Mouse (Mus musculus) CH12.LX (cell line): ENCODE results near the gene Kcnn4. TPM values are rescaled to one million over a fixed set of nuclear protein-coding genes. Genes with fewer than 3 reads are reported as not detected.

Experiments used
- DNase-seq: peaks from one replicate; pipeline ENCODE4 v3.0.0-alpha.2; 2013; ENCODE audit errors: extremely low read depth
- H3K27ac ChIP-seq: 2 replicates; pipeline ENCODE4 v1.5.1; 2012; ENCODE audit warnings: low read depth, mild to moderate bottlenecking, control low read depth, moderate library complexity; ENCODE audit not compliant: insufficient read depth
- H3K27me3 ChIP-seq: replicated peaks from 2 replicates; pipeline ENCODE3; 2012; ENCODE audit warnings: inconsistent platforms
- H3K36me3 ChIP-seq, 2 experiments: replicated peaks in 1 of 2; 2 replicates each; pipeline versions ENCODE3 to v1.6.1; 2012; ENCODE audit warnings: inconsistent platforms in 1 of 2, low read length in 1 of 2, mild to moderate bottlenecking in 1 of 2, mixed read lengths in 1 of 2, moderate library complexity in 1 of 2; ENCODE audit not compliant: control insufficient read depth in 1 of 2, insufficient read depth in 1 of 2
- H3K4me1 ChIP-seq, 2 experiments: 2 replicates each; pipeline ENCODE4 v1.6.1; 2012; ENCODE audit warnings: inconsistent platforms in 1 of 2, moderate library complexity in 1 of 2; ENCODE audit not compliant: insufficient read depth in 2 of 2, control insufficient read depth in 1 of 2
- H3K4me2 ChIP-seq: 2 replicates; pipeline ENCODE4 v1.6.1; 2012; ENCODE audit warnings: low read depth, mild to moderate bottlenecking, control low read depth; ENCODE audit not compliant: poor library complexity, insufficient read depth, severe bottlenecking
- H3K4me3 ChIP-seq, 3 experiments: fragments of 150-350 bp in 1 of 3; sonication (generic) in 1 of 3; replicated peaks in 1 of 3; 2 replicates each; pipeline versions ENCODE3 to v1.5.1; 2011 to 2012; ENCODE audit warnings: low read depth in 2 of 3, low read length in 2 of 3, mild to moderate bottlenecking in 2 of 3, moderate library complexity in 2 of 3, control low read depth in 1 of 3, improper control_type of control experiment in 1 of 3, inconsistent platforms in 1 of 3, mixed read lengths in 1 of 3; ENCODE audit not compliant: poor library complexity in 1 of 3
- H3K79me2 ChIP-seq: replicated peaks from 2 replicates; pipeline ENCODE4 v1.6.1; 2012; ENCODE audit warnings: mild to moderate bottlenecking, moderate library complexity; ENCODE audit not compliant: control insufficient read depth, poor library complexity, insufficient read depth, severe bottlenecking; ENCODE audit errors: extremely low read depth
- H3K9ac ChIP-seq: 2 replicates; pipeline ENCODE4 v1.6.1; 2012; ENCODE audit warnings: low read depth, mild to moderate bottlenecking, control low read depth, moderate library complexity; ENCODE audit not compliant: insufficient read depth
- H3K9me3 ChIP-seq: replicated peaks from 2 replicates; pipeline ENCODE3; 2012; ENCODE audit warnings: low read length, inconsistent platforms, mixed read lengths
- BHLHE40 ChIP-seq: IDR thresholded peaks from 2 replicates; pipeline ENCODE4 v1.6.1; 2011; ENCODE audit warnings: mild to moderate bottlenecking, low read depth, low read length, improper control_type of control experiment
- CTCF ChIP-seq, 2 experiments: IDR thresholded peaks in 1 of 2; conservative IDR thresholded peaks in 1 of 2; 2 replicates each; pipeline ENCODE4 v1.5.1; 2011 to 2012; ENCODE audit warnings: low read depth in 2 of 2, low read length in 2 of 2, improper control_type of control experiment in 1 of 2, inconsistent platforms in 1 of 2, mild to moderate bottlenecking in 1 of 2, moderate library complexity in 1 of 2
- EP300 ChIP-seq: IDR thresholded peaks from 2 replicates; pipeline ENCODE4 v1.6.1; 2011; ENCODE audit warnings: low read length, improper control_type of control experiment
- ETS1 ChIP-seq: conservative IDR thresholded peaks from 2 replicates; pipeline ENCODE4 v1.6.1; 2012; ENCODE audit warnings: low read depth, mild to moderate bottlenecking, inconsistent platforms, low read length, improper control_type of control experiment, moderate library complexity
- HCFC1 ChIP-seq: IDR thresholded peaks from 2 replicates; pipeline ENCODE4 v1.6.1; 2012; ENCODE audit warnings: low read depth, mild to moderate bottlenecking, inconsistent platforms, low read length, improper control_type of control experiment
- IRF4 ChIP-seq: IDR thresholded peaks from 2 replicates; pipeline ENCODE4 v1.6.1; 2014; ENCODE audit warnings: low read depth, mild to moderate bottlenecking, inconsistent platforms, low read length, improper control_type of control experiment
- JUN ChIP-seq: IDR thresholded peaks from 2 replicates; pipeline ENCODE4 v1.6.1; 2011; ENCODE audit warnings: low read depth, mild to moderate bottlenecking, low read length, improper control_type of control experiment, moderate library complexity; ENCODE audit not compliant: insufficient read depth
- MAFK ChIP-seq: IDR thresholded peaks from 2 replicates; pipeline ENCODE4 v1.6.1; 2011; ENCODE audit warnings: low read length, improper control_type of control experiment; ENCODE audit not compliant: insufficient replicate concordance
- MAX ChIP-seq: IDR thresholded peaks from 2 replicates; pipeline ENCODE4 v1.6.1; 2011; ENCODE audit warnings: low read length, improper control_type of control experiment
- MAZ ChIP-seq: IDR thresholded peaks from 2 replicates; pipeline ENCODE4 v1.6.1; 2012; ENCODE audit warnings: low read depth, mild to moderate bottlenecking, inconsistent platforms, low read length, improper control_type of control experiment, moderate library complexity
- MXI1 ChIP-seq: IDR thresholded peaks from 2 replicates; pipeline ENCODE4 v1.6.1; 2011; ENCODE audit warnings: mild to moderate bottlenecking, low read depth, low read length, improper control_type of control experiment
- MYC ChIP-seq: IDR thresholded peaks from 2 replicates; pipeline ENCODE4 v1.6.1; 2011; ENCODE audit warnings: low read depth, mild to moderate bottlenecking, improper control_type of control experiment, low read length
- NELFE ChIP-seq: IDR thresholded peaks from 2 replicates; pipeline ENCODE4 v1.6.1; 2011; ENCODE audit warnings: low read depth, low read length, improper control_type of control experiment
- PAX5 ChIP-seq: IDR thresholded peaks from 2 replicates; pipeline ENCODE4 v1.6.1; 2012; ENCODE audit warnings: low read length, inconsistent platforms, mixed read lengths
- POLR2A ChIP-seq: IDR thresholded peaks from 2 replicates; pipeline ENCODE4 v1.6.1; 2011; ENCODE audit warnings: low read depth, mild to moderate bottlenecking, improper control_type of control experiment, low read length
- POLR2AphosphoS2 ChIP-seq: IDR thresholded peaks from 2 replicates; pipeline ENCODE4 v1.6.1; 2011; ENCODE audit warnings: low read depth, low read length, improper control_type of control experiment
- RAD21 ChIP-seq: IDR thresholded peaks from 2 replicates; pipeline ENCODE4 v1.6.1; 2011; ENCODE audit warnings: low read depth, mild to moderate bottlenecking, low read length, improper control_type of control experiment, moderate library complexity
- SIN3A ChIP-seq: IDR thresholded peaks from 2 replicates; pipeline ENCODE4 v1.6.1; 2012; ENCODE audit warnings: low read length, improper control_type of control experiment, inconsistent platforms
- SMC3 ChIP-seq: IDR thresholded peaks from 2 replicates; pipeline ENCODE4 v1.6.1; 2011; ENCODE audit warnings: low read depth, low read length, improper control_type of control experiment
- TCF12 ChIP-seq: IDR thresholded peaks from 2 replicates; pipeline ENCODE4 v1.6.1; 2014; ENCODE audit warnings: low read depth, mild to moderate bottlenecking, inconsistent platforms, low read length, improper control_type of control experiment
- UBTF ChIP-seq: IDR thresholded peaks from 2 replicates; pipeline ENCODE4 v1.6.1; 2012; ENCODE audit warnings: low read depth, mild to moderate bottlenecking, inconsistent platforms, low read length, improper control_type of control experiment, moderate library complexity
- USF1 ChIP-seq: IDR thresholded peaks from 2 replicates; pipeline ENCODE4 v1.6.1; 2014; ENCODE audit warnings: low read depth, mild to moderate bottlenecking, inconsistent platforms, low read length, improper control_type of control experiment
- ZMIZ1 ChIP-seq: IDR thresholded peaks from 2 replicates; pipeline ENCODE4 v1.6.1; 2012; ENCODE audit warnings: low read depth, mild to moderate bottlenecking, inconsistent platforms, low read length, improper control_type of control experiment
- dilution Hi-C: fragments of 300-500 bp; cut with MboI; formaldehyde crosslinking; loops from 2 replicates; pipeline ENCODE4 v1.14.3; 2020; ENCODE audit warnings: low sequenced_read_pairs; ENCODE audit not compliant: extremely low pct_unique_long_range_greater_than_20kb, extremely low pct_ligation_motif_present
- in situ Hi-C: fragments of 300-500 bp; cut with MboI; formaldehyde crosslinking; loops from 3 replicates; pipeline ENCODE4 v1.14.3; 2019; ENCODE audit warnings: low sequenced_read_pairs, low pct_ligation_motif_present, low pct_unique_long_range_greater_than_20kb, mixed read lengths
- polyA plus RNA-seq: library from polyadenylated mRNA; unstranded; fragments of >175 nt; gene quantifications from 2 replicates; pipeline ENCODE4 v1.2.1, GENCODE M21; 2012; ENCODE audit warnings: low read depth; ENCODE audit not compliant: insufficient read length
- total RNA-seq, 2 experiments: library from RNA; depleted of rRNA; stranded (reverse); fragments of 300-350 nt in 1 of 2; fragments of >200 nt in 1 of 2; gene quantifications; 2 replicates each; pipeline ENCODE4 v1.2.3; 2012 to 2014

Kcnn4 gene
- total and polyA plus RNA-seq, 3 experiments: 8.2 to 12.9 (median 10.5) TPM

GRCm38 (mm10) chr7:24408186-24408585, 38.1 kb downstream of the Kcnn4 start:
- Histone ChIP-seq H3K79me2 (no peaks in the 10 kb centered on the region), H3K9me3 (peaks cover 5% of the 10 kb centered on the region), H3K4me1 (peaks cover 0 to 2% of the 10 kb centered on the region in 2 experiments; a peak in 1 of 4 replicates), H3K9ac (no peak overlapping the region), H3K27me3 (no peaks in the 10 kb centered on the region), H3K4me3 (no peak overlapping the region), H3K27ac (no peak overlapping the region), H3K4me2 (no peak overlapping the region), H3K36me3 (peaks cover 37 to 84% of the 10 kb centered on the region in 2 experiments)
- in situ Hi-C loops: no loop called here
- dilution Hi-C loops: no loop called here
- TF ChIP-seq TCF12: no peak
- no peak for TF ChIP-seq JUN
- TF ChIP-seq USF1: no peak
- no peak for TF ChIP-seq MXI1
- TF ChIP-seq EP300: no peak
- TF ChIP-seq CTCF (conservative IDR thresholded peaks at IDR 0.05 in 1 of 2, IDR thresholded peaks at IDR 0.05 in 1 of 2; ENCODE audit: low read depth in 2 of 2, low read length in 2 of 2): no peak
- TF ChIP-seq ETS1: no peak
- no peak for TF ChIP-seq MAZ
- TF ChIP-seq POLR2A: no peak
- no peak for TF ChIP-seq ZMIZ1
- no peak for TF ChIP-seq SIN3A
- TF ChIP-seq MAFK: no peak
- TF ChIP-seq SMC3: no peak
- TF ChIP-seq POLR2AphosphoS2: no peak
- no peak for TF ChIP-seq IRF4
- no peak for DNase-seq

- peaks cover 5% of the 10 kb centered on the region for H3K9me3 ChIP-seq
- no peak overlapping the region for H3K9ac ChIP-seq
- H3K36me3 ChIP-seq: peaks cover 26 to 83% of the 10 kb centered on the region in 2 experiments
- H3K27ac ChIP-seq: no peak overlapping the region
- dilution Hi-C loops: no loop called here
- H3K79me2 ChIP-seq: no peaks in the 10 kb centered on the region
- no peak for DNase-seq
- no peak overlapping the region for H3K4me3 ChIP-seq
- no peak for TF ChIP-seq USF1
- TF ChIP-seq BHLHE40: no peak
- TF ChIP-seq MAX: no peak
- TF ChIP-seq RAD21: no peak
- no peak for TF ChIP-seq HCFC1
- no peak for TF ChIP-seq ZMIZ1
- no peak for TF ChIP-seq NELFE
- no peak for TF ChIP-seq UBTF
- TF ChIP-seq MYC: no peak
- TF ChIP-seq JUN: no peak
- no peak for TF ChIP-seq TCF12
- TF ChIP-seq PAX5: no peak
- no peak for TF ChIP-seq MAFK
- no peak for TF ChIP-seq POLR2AphosphoS2
- TF ChIP-seq, all 38 proteins: peak for 0
- Histone ChIP-seq H3K27me3 (no peaks in the 10 kb centered on the region), H3K4me1 (peaks cover 0 to 8% of the 10 kb centered on the region in 2 experiments; a peak in 1 of 4 replicates), H3K4me2 (no peak overlapping the region)
- in situ Hi-C loops: no loop called here
Measured at GRCm38 (mm10) chr7:24410123-24410522, 40.1 kb downstream of the Kcnn4 start.
